Mouse (Mus musculus) testis, adult 2 months (tissue): ENCODE measurements at regions not wholly inside any gene's neighbourhood (a gene's known extent, or its start where the extent isn't known, plus 50 kb on each side); places are given as distances from the start of the nearest gene placed in this dataset.

Experiments used
- H3K27ac ChIP-seq: fragments of 200-500 bp; 2 replicates; pipeline ENCODE4 v1.5.1; 2012; ENCODE audit warnings: low read depth, low read length; ENCODE audit not compliant: control insufficient read depth, insufficient read depth
- H3K27me3 ChIP-seq: fragments of 200-500 bp; 2 replicates; pipeline ENCODE4 v1.6.1; 2012; ENCODE audit warnings: mild to moderate bottlenecking, low read length, moderate library complexity; ENCODE audit not compliant: control insufficient read depth, insufficient read depth
- H3K36me3 ChIP-seq: fragments of 200-500 bp; 2 replicates; pipeline ENCODE4 v1.6.1; 2012; ENCODE audit warnings: mild to moderate bottlenecking, low read length; ENCODE audit not compliant: control insufficient read depth, insufficient read depth
- H3K4me1 ChIP-seq: fragments of 200-500 bp; 2 replicates; pipeline ENCODE4 v1.6.1; 2012; ENCODE audit warnings: low read length; ENCODE audit not compliant: control insufficient read depth, insufficient read depth
- H3K4me3 ChIP-seq: fragments of 200-500 bp; 2 replicates; pipeline ENCODE4 v1.5.1; 2012; ENCODE audit warnings: low read depth, mild to moderate bottlenecking, low read length, moderate library complexity, mixed read lengths; ENCODE audit not compliant: control insufficient read depth
- CTCF ChIP-seq: fragments of 200-500 bp; IDR thresholded peaks from 2 replicates; pipeline ENCODE4 v1.5.1; 2012; ENCODE audit warnings: low read depth, mild to moderate bottlenecking, inconsistent platforms, low read length, moderate library complexity; ENCODE audit not compliant: control insufficient read depth, insufficient read depth, insufficient replicate concordance
- POLR2A ChIP-seq: fragments of 200-500 bp; IDR thresholded peaks from 2 replicates; pipeline ENCODE4 v1.6.1; 2012; ENCODE audit warnings: low read depth, mild to moderate bottlenecking, inconsistent platforms, low read length, moderate library complexity; ENCODE audit not compliant: control insufficient read depth

GRCm38 (mm10) chr14:17058438-17058837 is 239.5 kb upstream of the Rarb start:
- no peak for TF ChIP-seq POLR2A
- no peak for TF ChIP-seq CTCF
- Histone ChIP-seq H3K4me3 (no peak overlapping the region), H3K4me1 (no peaks in the 10 kb centered on the region), H3K27me3 (no peaks in the 10 kb centered on the region), H3K36me3 (no peaks in the 10 kb centered on the region), H3K27ac (no peak overlapping the region)

DNA sequence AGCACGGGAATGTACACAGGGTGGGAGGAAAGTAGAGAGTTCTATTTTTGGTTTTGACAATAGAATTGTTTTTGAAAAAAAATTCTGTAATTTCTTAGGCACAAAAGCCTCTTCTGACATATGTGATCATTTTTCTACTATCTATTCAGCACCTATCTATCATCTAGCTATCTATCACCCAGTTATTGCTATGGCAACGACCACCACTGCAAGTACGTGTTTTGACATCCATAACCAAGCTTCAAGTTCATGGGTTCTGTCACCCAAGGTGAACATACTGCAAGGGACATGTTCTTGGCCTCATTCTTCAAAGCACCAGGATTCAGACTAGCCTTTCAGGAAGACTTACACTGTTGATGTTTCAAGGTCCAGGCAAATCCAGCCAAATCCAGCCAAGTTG is 238.4 kb upstream of the Rarb start:
- no peaks in the 10 kb centered on the region for H3K36me3 ChIP-seq
- no peak overlapping the region for H3K27ac ChIP-seq
- no peak for TF ChIP-seq CTCF
- TF ChIP-seq POLR2A, result no peak
- no peaks in the 10 kb centered on the region for H3K4me1 ChIP-seq
- no peak overlapping the region for H3K4me3 ChIP-seq
- no peaks in the 10 kb centered on the region for H3K27me3 ChIP-seq

- Histone ChIP-seq H3K27me3 (no peaks in the 10 kb centered on the region), H3K27ac (no peak overlapping the region), H3K4me1 (no peaks in the 10 kb centered on the region), H3K36me3 (no peaks in the 10 kb centered on the region), H3K4me3 (no peak overlapping the region)
- no peak for TF ChIP-seq POLR2A
- no peak for TF ChIP-seq CTCF
Measured at GRCm38 (mm10) chr14:17055741-17056140, 236.8 kb upstream of the Rarb start.

GRCm38 (mm10) chr14:17054381-17054780 is 235.4 kb upstream of the Rarb start:
- H3K36me3 ChIP-seq, result no peaks in the 10 kb centered on the region
- no peaks in the 10 kb centered on the region for H3K4me1 ChIP-seq
- no peaks in the 10 kb centered on the region for H3K27me3 ChIP-seq
- TF ChIP-seq CTCF, result no peak
- no peak for TF ChIP-seq POLR2A
- H3K27ac ChIP-seq, result no peak overlapping the region
- H3K4me3 ChIP-seq, result no peak overlapping the region

- Histone ChIP-seq H3K36me3 (no peaks in the 10 kb centered on the region), H3K4me1 (no peaks in the 10 kb centered on the region), H3K4me3 (no peak overlapping the region), H3K27me3 (no peaks in the 10 kb centered on the region), H3K27ac (no peak overlapping the region)
- no peak for TF ChIP-seq CTCF
- no peak for TF ChIP-seq POLR2A
Measured at GRCm38 (mm10) chr14:17046808-17047207, 227.9 kb upstream of the Rarb start.

GRCm38 (mm10) chr14:17045426-17046132 is 226.6 kb upstream of the Rarb start:
- TF ChIP-seq CTCF, result no peak
- no peak for TF ChIP-seq POLR2A
- Histone ChIP-seq H3K27me3 (no peaks in the 10 kb centered on the region), H3K27ac (no peak overlapping the region), H3K36me3 (no peaks in the 10 kb centered on the region), H3K4me1 (no peaks in the 10 kb centered on the region), H3K4me3 (no peak overlapping the region)

- Histone ChIP-seq H3K27ac (no peak overlapping the region), H3K4me1 (no peaks in the 10 kb centered on the region), H3K36me3 (no peaks in the 10 kb centered on the region)
Measured at GRCm38 (mm10) chr14:17020603-17021356, 201.8 kb upstream of the Rarb start.

GRCm38 (mm10) chr14:17012931-17013330 is 194.0 kb upstream of the Rarb start:
- Histone ChIP-seq H3K4me3 (no peak overlapping the region), H3K36me3 (no peaks in the 10 kb centered on the region)
- TF ChIP-seq POLR2A (no peak), CTCF (no peak)

More at GRCm38 (mm10) chr14:17020603-17021356, 201.8 kb upstream of the Rarb start:
- Histone ChIP-seq H3K27me3 (no peaks in the 10 kb centered on the region), H3K4me3 (no peak overlapping the region)
- no peak for TF ChIP-seq POLR2A
- TF ChIP-seq CTCF, result no peak

More at GRCm38 (mm10) chr14:17012931-17013330, 194.0 kb upstream of the Rarb start:
- Histone ChIP-seq H3K4me1 (no peaks in the 10 kb centered on the region), H3K27ac (no peak overlapping the region), H3K27me3 (no peaks in the 10 kb centered on the region)
